Mouse (Mus musculus): ENCODE data around the gene Pomt1. TPM values are rescaled to one million over a fixed set of nuclear protein-coding genes. Genes with fewer than 3 reads are reported as not detected.

Pomt1 gene
- polyA plus RNA-seq, 1 experiment from 2014 or later, result 24.1 TPM

DNA sequence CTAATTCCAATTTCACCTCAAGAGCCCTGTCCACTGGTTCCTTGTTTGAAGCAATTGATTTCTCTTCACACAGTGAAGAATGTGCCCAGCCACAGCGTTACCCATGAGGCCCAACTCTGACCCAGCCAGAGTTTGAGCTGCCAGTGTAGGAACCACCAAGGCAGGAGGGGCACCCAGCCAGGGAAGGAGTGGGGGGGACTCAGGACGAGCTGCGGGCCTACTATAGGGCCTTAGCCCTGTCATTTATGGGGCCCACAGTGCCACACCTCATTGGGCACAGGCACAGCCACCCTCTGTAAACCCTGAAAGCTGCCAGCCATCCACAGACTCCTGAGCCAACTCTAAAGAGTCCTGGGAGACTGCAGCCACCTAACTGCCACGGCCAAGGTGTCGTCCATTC, 18.2 kb downstream of the Pomt1 start:
- peaks cover 22% of the 10 kb centered on the region for H3K36me3 ChIP-seq (ENCODE audit: control insufficient read depth, insufficient read depth, low read length)
- H3K4me1 ChIP-seq (replicated peaks; ENCODE audit: control insufficient read depth, insufficient read depth, low read length), result peaks cover 12% of the 10 kb centered on the region
- WGBS, result 78% methylated on average over 5 of the region's 5 CpGs
- H3K4me2 ChIP-seq (ENCODE audit: low read depth, low read length), result no peak overlapping the region
- no peak overlapping the region for H3K4me3 ChIP-seq (ENCODE audit: low read length)
- no peak for ATAC-seq (ENCODE audit: low read depth)
- no peaks in the 10 kb centered on the region for H3K27me3 ChIP-seq (ENCODE audit: control insufficient read depth, insufficient read depth, low read depth, low read length)
- no peak overlapping the region for H3K27ac ChIP-seq (ENCODE audit: low read length)
- H3K9ac ChIP-seq (ENCODE audit: low read length), result no peak overlapping the region
- H3K9me3 ChIP-seq (ENCODE audit: control insufficient read depth, low read length), result no peaks in the 10 kb centered on the region

DNA sequence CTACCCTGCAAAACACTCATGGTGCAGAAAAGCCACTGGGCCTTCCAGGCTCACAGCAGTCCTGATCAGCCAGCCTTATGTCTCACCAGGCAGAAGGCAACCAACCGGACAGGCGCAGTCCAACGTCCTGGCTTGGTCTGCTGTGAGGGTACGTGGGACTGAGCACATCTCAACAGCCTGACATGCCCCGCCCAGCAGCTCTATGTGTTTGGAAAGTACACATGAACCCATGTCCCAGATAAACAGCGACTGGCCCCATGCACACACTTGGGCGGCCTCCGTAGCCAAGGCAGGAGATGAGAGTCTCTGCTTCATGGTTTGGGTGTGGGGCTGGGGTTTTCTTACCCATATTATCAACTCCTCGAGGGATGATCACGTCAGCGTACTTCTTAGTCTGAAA, 19.9 kb downstream of the Pomt1 start:
- H3K27ac ChIP-seq (ENCODE audit: low read length), result no peak overlapping the region
- H3K9ac ChIP-seq (ENCODE audit: low read length), result no peak overlapping the region
- peaks cover 22% of the 10 kb centered on the region for H3K36me3 ChIP-seq (ENCODE audit: control insufficient read depth, insufficient read depth, low read length)
- no peak overlapping the region for H3K4me2 ChIP-seq (ENCODE audit: low read depth, low read length)
- WGBS, result 86% methylated on average over 11 of the region's 11 CpGs
- H3K4me3 ChIP-seq (ENCODE audit: low read length), result no peak overlapping the region
- H3K9me3 ChIP-seq (ENCODE audit: control insufficient read depth, low read length), result no peaks in the 10 kb centered on the region
- no peaks in the 10 kb centered on the region for H3K27me3 ChIP-seq (ENCODE audit: control insufficient read depth, insufficient read depth, low read depth, low read length)
- ATAC-seq (ENCODE audit: low read depth), result no peak
- H3K4me1 ChIP-seq (replicated peaks; ENCODE audit: control insufficient read depth, insufficient read depth, low read length), result peaks cover 16% of the 10 kb centered on the region

DNA sequence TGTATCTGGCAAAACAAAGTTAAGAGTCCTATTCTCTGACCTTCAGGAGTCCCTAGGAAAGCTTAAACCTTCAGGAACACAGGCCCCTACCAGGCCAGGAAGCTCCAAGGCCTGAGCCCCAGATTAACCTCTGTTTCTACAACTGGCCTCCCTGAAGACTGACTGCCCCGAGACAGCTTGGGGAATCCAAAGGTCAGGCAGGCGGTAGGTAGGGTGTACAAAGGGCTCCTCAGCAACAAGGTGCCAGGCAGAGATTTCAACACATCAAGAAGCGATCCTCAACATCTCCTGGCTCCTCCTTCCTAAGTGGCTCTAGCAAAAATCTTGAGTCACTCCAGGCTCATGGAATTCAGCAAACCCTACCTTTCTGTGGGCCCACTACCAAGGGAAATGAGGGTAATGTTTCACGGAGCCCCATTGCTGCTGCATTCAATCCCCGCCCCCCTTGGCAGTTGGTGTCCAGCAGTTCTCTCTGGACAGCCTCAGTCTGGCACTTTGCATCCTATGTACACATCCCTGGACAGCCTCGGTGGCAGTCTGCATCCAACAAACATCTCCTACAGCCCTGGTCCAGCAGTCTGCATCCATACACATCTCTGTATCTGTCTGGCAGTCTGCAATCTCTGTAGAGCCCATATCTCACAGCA, 22.6 kb downstream of the Pomt1 start:
- H3K36me3 ChIP-seq (ENCODE audit: control insufficient read depth, insufficient read depth, low read length), result peaks cover 12% of the 10 kb centered on the region
- no peak for ATAC-seq (ENCODE audit: low read depth)
- H3K4me2 ChIP-seq (ENCODE audit: low read depth, low read length), result peak overlapping the region; percentile 74
- peak overlapping the region; percentile 73; the same call in 1 of the 2 replicates for H3K27ac ChIP-seq (ENCODE audit: low read length)
- H3K27me3 ChIP-seq (ENCODE audit: control insufficient read depth, insufficient read depth, low read depth, low read length), result no peaks in the 10 kb centered on the region
- H3K4me1 ChIP-seq (replicated peaks; ENCODE audit: control insufficient read depth, insufficient read depth, low read length), result peaks cover 12% of the 10 kb centered on the region
- 44% methylated on average over 6 of the region's 6 CpGs for WGBS
- H3K4me3 ChIP-seq (ENCODE audit: low read length), result peak overlapping the region; percentile 92
- H3K9me3 ChIP-seq (ENCODE audit: control insufficient read depth, low read length), result no peaks in the 10 kb centered on the region
- peak overlapping the region; percentile 92 for H3K9ac ChIP-seq (ENCODE audit: low read length)

- Histone ChIP-seq H3K27me3 (ENCODE audit: control insufficient read depth, insufficient read depth, low read depth, low read length) (no peaks in the 10 kb centered on the region), H3K4me3 (ENCODE audit: low read length) (peak within 1 kb of the TSS; percentile 92), H3K4me1 (replicated peaks; ENCODE audit: control insufficient read depth, insufficient read depth, low read length) (peaks cover 12% of the 10 kb centered on the region), H3K4me2 (ENCODE audit: low read depth, low read length) (peak within 1 kb of the TSS; percentile 74), H3K36me3 (ENCODE audit: control insufficient read depth, insufficient read depth, low read length) (peaks cover 10% of the 10 kb centered on the region), H3K27ac (ENCODE audit: low read length) (peak within 1 kb of the TSS; percentile 73), H3K9me3 (ENCODE audit: control insufficient read depth, low read length) (no peaks in the 10 kb centered on the region), H3K9ac (ENCODE audit: low read length) (peak within 1 kb of the TSS; percentile 92)
- WGBS, result under 1% methylated on average over 58 of the region's 59 CpGs
- peak; percentile 93 for ATAC-seq (ENCODE audit: low read depth)
Measured at GRCm38 (mm10) chr2:32259657-32260417, 23.4 kb downstream of the Pomt1 start, which contains the start of gene Uck1. Gene Uck1, minus strand, starts transcription at chr2:32260159.

- H3K9me3 ChIP-seq (ENCODE audit: control insufficient read depth, low read length), result no peaks in the 10 kb centered on the region
- 32% methylated on average over 4 of the region's 4 CpGs for WGBS
- no peak overlapping the region; the same call in 1 of the 2 replicates for H3K4me3 ChIP-seq (ENCODE audit: low read length)
- no peaks in the 10 kb centered on the region for H3K27me3 ChIP-seq (ENCODE audit: control insufficient read depth, insufficient read depth, low read depth, low read length)
- H3K9ac ChIP-seq (ENCODE audit: low read length), result no peak overlapping the region
- peaks cover 12% of the 10 kb centered on the region for H3K4me1 ChIP-seq (replicated peaks; ENCODE audit: control insufficient read depth, insufficient read depth, low read length)
- peaks cover 10% of the 10 kb centered on the region for H3K36me3 ChIP-seq (ENCODE audit: control insufficient read depth, insufficient read depth, low read length)
- H3K27ac ChIP-seq (ENCODE audit: low read length), result no peak overlapping the region
- no peak for ATAC-seq (ENCODE audit: low read depth)
- H3K4me2 ChIP-seq (ENCODE audit: low read depth, low read length), result no peak overlapping the region
Measured at GRCm38 (mm10) chr2:32260635-32261034, 24.2 kb downstream of the Pomt1 start.

DNA sequence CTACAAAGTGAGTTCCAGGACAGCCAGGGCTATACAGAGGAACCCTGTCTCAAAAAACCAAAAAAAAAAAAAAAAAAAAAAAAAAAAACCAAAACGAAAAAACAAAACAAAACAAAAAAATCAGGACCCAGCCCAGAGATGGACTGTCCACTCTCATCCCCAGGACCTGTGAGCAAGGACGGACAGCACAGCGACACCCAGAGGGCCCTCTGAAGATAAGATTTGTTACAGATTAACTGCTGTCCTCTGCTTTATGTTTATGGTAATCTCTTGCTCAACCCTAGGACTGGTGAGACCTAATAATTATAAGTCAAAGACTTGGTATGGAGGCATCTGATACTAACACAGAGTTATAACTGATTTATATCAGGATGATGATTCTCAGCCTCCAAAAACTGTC, 39.4 kb downstream of the Pomt1 start:
- ATAC-seq (ENCODE audit: low read depth), result no peak
- 72% methylated on average over 3 of the region's 3 CpGs for WGBS
- Histone ChIP-seq H3K9ac (ENCODE audit: low read length) (no peak overlapping the region), H3K4me2 (ENCODE audit: low read depth, low read length) (no peak overlapping the region), H3K27me3 (ENCODE audit: control insufficient read depth, insufficient read depth, low read depth, low read length) (no peaks in the 10 kb centered on the region), H3K4me3 (ENCODE audit: low read length) (no peak overlapping the region), H3K4me1 (replicated peaks; ENCODE audit: control insufficient read depth, insufficient read depth, low read length) (no peaks in the 10 kb centered on the region), H3K27ac (ENCODE audit: low read length) (no peak overlapping the region), H3K36me3 (ENCODE audit: control insufficient read depth, insufficient read depth, low read length) (peaks cover 30% of the 10 kb centered on the region), H3K9me3 (ENCODE audit: control insufficient read depth, low read length) (no peaks in the 10 kb centered on the region)

DNA sequence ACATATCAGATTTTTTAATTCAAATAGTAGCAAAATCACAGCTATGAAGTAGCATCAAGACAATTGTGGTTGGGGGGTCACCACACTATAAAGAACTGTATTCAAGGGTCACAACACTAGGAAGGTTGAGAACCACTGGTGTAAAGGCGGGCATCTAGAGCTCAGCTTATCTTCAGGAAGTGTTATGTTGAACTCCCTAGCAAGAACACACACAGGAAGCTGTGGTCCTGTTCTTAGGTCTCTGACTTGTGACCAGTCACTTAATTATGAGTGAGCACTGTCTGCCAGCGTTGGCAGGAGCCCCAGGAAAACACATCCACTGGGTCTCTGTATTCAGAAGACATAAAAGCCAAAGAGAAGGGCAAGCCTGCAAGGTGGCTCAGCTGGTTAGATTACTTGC, 45.9 kb downstream of the Pomt1 start:
- no peak overlapping the region for H3K4me2 ChIP-seq (ENCODE audit: low read depth, low read length)
- H3K27ac ChIP-seq (ENCODE audit: low read length), result no peak overlapping the region
- no peak overlapping the region for H3K9ac ChIP-seq (ENCODE audit: low read length)
- H3K27me3 ChIP-seq (ENCODE audit: control insufficient read depth, insufficient read depth, low read depth, low read length), result no peaks in the 10 kb centered on the region
- peaks cover 43% of the 10 kb centered on the region for H3K36me3 ChIP-seq (ENCODE audit: control insufficient read depth, insufficient read depth, low read length)
- no peaks in the 10 kb centered on the region for H3K9me3 ChIP-seq (ENCODE audit: control insufficient read depth, low read length)
- no peak for ATAC-seq (ENCODE audit: low read depth)
- H3K4me3 ChIP-seq (ENCODE audit: low read length), result no peak overlapping the region
- WGBS, result 76% methylated on average over 2 of the region's 2 CpGs
- H3K4me1 ChIP-seq (replicated peaks; ENCODE audit: control insufficient read depth, insufficient read depth, low read length), result peaks cover 8% of the 10 kb centered on the region

DNA sequence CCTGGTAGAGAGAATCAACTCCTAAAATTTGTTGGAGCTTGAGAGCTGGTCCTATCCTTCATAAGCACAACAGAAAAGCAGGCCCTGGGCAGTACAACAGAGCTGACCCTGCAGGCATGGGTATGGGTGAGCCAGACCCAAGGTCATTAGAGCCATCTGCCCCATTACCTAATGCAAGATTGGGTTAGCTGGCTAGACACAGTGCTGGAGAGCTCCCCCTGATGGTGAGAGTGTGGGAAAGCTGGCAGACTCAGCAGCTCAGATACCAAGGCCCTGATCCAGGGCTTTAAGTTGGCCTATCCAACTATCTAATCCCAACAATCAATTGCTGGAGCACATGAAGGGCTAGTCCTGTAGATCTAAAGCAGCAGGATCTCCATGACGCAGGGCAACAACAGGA, 46.3 kb downstream of the Pomt1 start:
- Histone ChIP-seq H3K4me3 (ENCODE audit: low read length) (no peak overlapping the region), H3K4me1 (replicated peaks; ENCODE audit: control insufficient read depth, insufficient read depth, low read length) (peaks cover 8% of the 10 kb centered on the region), H3K9me3 (ENCODE audit: control insufficient read depth, low read length) (no peaks in the 10 kb centered on the region), H3K27ac (ENCODE audit: low read length) (no peak overlapping the region), H3K27me3 (ENCODE audit: control insufficient read depth, insufficient read depth, low read depth, low read length) (no peaks in the 10 kb centered on the region), H3K36me3 (ENCODE audit: control insufficient read depth, insufficient read depth, low read length) (peaks cover 42% of the 10 kb centered on the region), H3K9ac (ENCODE audit: low read length) (no peak overlapping the region), H3K4me2 (ENCODE audit: low read depth, low read length) (no peak overlapping the region)
- WGBS, result 87% methylated on average over 1 of the region's 1 CpGs
- no peak for ATAC-seq (ENCODE audit: low read depth)

DNA sequence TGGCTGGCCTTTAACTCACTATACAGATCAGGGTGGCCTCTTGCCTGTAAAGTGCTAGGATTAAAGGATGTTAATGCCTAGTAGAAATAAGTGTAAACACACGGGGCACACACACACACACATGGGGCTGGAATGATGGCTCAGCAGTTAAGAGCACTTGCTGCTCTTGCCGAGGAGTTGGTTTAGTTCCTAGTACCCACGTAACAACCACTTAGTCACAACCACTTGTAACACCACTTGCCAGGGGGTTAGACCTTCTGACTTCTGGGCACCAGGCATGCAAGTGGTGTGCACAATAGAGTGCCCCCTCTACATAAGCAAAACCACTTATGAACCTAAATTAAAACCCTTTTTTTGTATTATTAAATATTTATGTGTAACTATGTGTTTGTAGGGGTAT, 47.6 kb downstream of the Pomt1 start:
- ATAC-seq (ENCODE audit: low read depth), result no peak
- Histone ChIP-seq H3K9ac (ENCODE audit: low read length) (no peak overlapping the region), H3K27me3 (ENCODE audit: control insufficient read depth, insufficient read depth, low read depth, low read length) (no peaks in the 10 kb centered on the region), H3K4me2 (ENCODE audit: low read depth, low read length) (no peak overlapping the region), H3K9me3 (ENCODE audit: control insufficient read depth, low read length) (no peaks in the 10 kb centered on the region), H3K4me3 (ENCODE audit: low read length) (no peak overlapping the region), H3K27ac (ENCODE audit: low read length) (no peak overlapping the region), H3K4me1 (replicated peaks; ENCODE audit: control insufficient read depth, insufficient read depth, low read length) (peaks cover 11% of the 10 kb centered on the region), H3K36me3 (ENCODE audit: control insufficient read depth, insufficient read depth, low read length) (peaks cover 29% of the 10 kb centered on the region)
- WGBS, result 64% methylated on average over 3 of the region's 3 CpGs
